ENCODE assay signal across 8 mouse cellular contexts in genomic region chr11:115933747-115934110, GRCm38 (mm10). TPM values are rescaled to one million over a fixed set of nuclear protein-coding genes. Genes with fewer than 3 reads are reported as not detected.
DNase-seq lines count a peak whose midpoint lies in the region; ATAC-seq and TF ChIP-seq lines count a peak whose summit lies in the region.

No protein-coding gene starts in this region.

- intact Hi-C loops in heart, postnatal 36 days (cut with DNase I): loop anchor here (5.0 kb wide), 1 partner anchor 199 kb away; the partner anchor contains the start of gene Trim65

- peaks cover 28% of the 10 kb centered on the region for H3K79me2 ChIP-seq in MEL (ENCODE audit: control insufficient read depth, insufficient read depth, low read length, poor library complexity)

- TF ChIP-seq RAD21 in MEL (IDR thresholded peaks at IDR 0.05; ENCODE audit: low read depth, low read length): no peak

- H3K9ac ChIP-seq in heart, embryonic 13.5 days: peak overlapping the region; percentile 86
- H3K9ac ChIP-seq in MEL (ENCODE audit: control insufficient read depth, low read depth, low read length, poor library complexity, severe bottlenecking): peak overlapping the region; percentile 86
- H3K9ac ChIP-seq in hindbrain, embryonic 13.5 days: peak overlapping the region; percentile 91

- no peak for DNase-seq in heart, postnatal 36 days
- no peak for DNase-seq in MEL (ENCODE audit: low read depth, low spot score)
- DNase-seq in midbrain, embryonic 10.5 days (ENCODE audit: low spot score): no peak
- DNase-seq in urinary bladder, postnatal 25 days (ENCODE audit: low spot score): no peak
- DNase-seq in left cerebral cortex, adult 11 months (ENCODE audit: low spot score): no peak
- no peak for DNase-seq in right cerebral cortex, adult 2 months (ENCODE audit: low spot score in 2 of 2)

- no peak for TF ChIP-seq CTCF in MEL (IDR thresholded peaks at IDR 0.05 in 2 of 3, conservative IDR thresholded peaks at IDR 0.05 in 1 of 3; ENCODE audit: control insufficient read depth in 1 of 3, insufficient read depth in 1 of 3, low read depth in 2 of 3, low read length in 3 of 3, poor library complexity in 1 of 3, severe bottlenecking in 1 of 3)

- 0 out of 2 replicates have a peak overlapping the region, but pooled peaks have one; percentile 12 for H3K27ac ChIP-seq in heart, embryonic 13.5 days (replicated peaks)
- H3K27ac ChIP-seq in MEL (ENCODE audit: control insufficient read depth, low read depth, low read length): peak overlapping the region; percentile 55
- H3K27ac ChIP-seq in hindbrain, embryonic 13.5 days: peak overlapping the region; percentile 49
- peak overlapping the region; percentile 84 for H3K27ac ChIP-seq in midbrain, embryonic 10.5 days (replicated peaks)

- ATAC-seq in heart, embryonic 13.5 days (ENCODE audit: extremely low read depth, insufficient number of reproducible peaks, low FRiP score, low TSS enrichment): no peak
- peak; percentile 71 for ATAC-seq in hindbrain, embryonic 13.5 days (ENCODE audit: low FRiP score)

- peaks cover 44% of the 10 kb centered on the region for H3K36me3 ChIP-seq in heart, embryonic 13.5 days
- peaks cover 4 to 9% of the 10 kb centered on the region in 2 experiments for H3K36me3 ChIP-seq in MEL (ENCODE audit: control insufficient read depth in 1 of 2, insufficient read depth in 2 of 2, low read length in 2 of 2)
- H3K36me3 ChIP-seq in hindbrain, embryonic 13.5 days: peaks cover 34% of the 10 kb centered on the region
- H3K36me3 ChIP-seq in midbrain, embryonic 10.5 days: peaks cover 46% of the 10 kb centered on the region

- H3K4me1 ChIP-seq in heart, embryonic 13.5 days: peaks cover 21% of the 10 kb centered on the region
- H3K4me1 ChIP-seq in MEL (ENCODE audit: control insufficient read depth in 1 of 2, insufficient read depth in 2 of 2, low read length in 2 of 2): peaks cover 9 to 11% of the 10 kb centered on the region in 2 experiments; a peak in 3 of 4 replicates
- H3K4me1 ChIP-seq in hindbrain, embryonic 13.5 days (replicated peaks): peaks cover 35% of the 10 kb centered on the region
- peaks cover 30% of the 10 kb centered on the region for H3K4me1 ChIP-seq in midbrain, embryonic 10.5 days

- peak overlapping the region; percentile 83 for H3K4me2 ChIP-seq in heart, embryonic 13.5 days
- peak overlapping the region; percentile 93 for H3K4me2 ChIP-seq in hindbrain, embryonic 13.5 days

- TF ChIP-seq EP300 in MEL (IDR thresholded peaks at IDR 0.05; ENCODE audit: low read depth in 1 of 2, low read length in 2 of 2): no peak

- peak overlapping the region; percentile 69 for H3K4me3 ChIP-seq in heart, embryonic 13.5 days
- peak overlapping the region; percentile 90 to 95 for H3K4me3 ChIP-seq in MEL (ENCODE audit: control insufficient read depth in 1 of 2, insufficient read depth in 1 of 2, low read depth in 2 of 2, low read length in 2 of 2)
- peak overlapping the region; percentile 97 for H3K4me3 ChIP-seq in hindbrain, embryonic 13.5 days
- peak overlapping the region; percentile 97 for H3K4me3 ChIP-seq in midbrain, embryonic 10.5 days

- WGBS in heart, embryonic 13.5 days: under 1% methylated on average over 16 of the region's 16 CpGs
- WGBS in hindbrain, embryonic 13.5 days: under 1% methylated on average over 16 of the region's 16 CpGs
- WGBS in midbrain, embryonic 10.5 days: under 1% methylated on average over 16 of the region's 16 CpGs

- H3K9me3 ChIP-seq in heart, embryonic 13.5 days: no peaks in the 10 kb centered on the region
- no peaks in the 10 kb centered on the region for H3K9me3 ChIP-seq in MEL (replicated peaks; ENCODE audit: insufficient read depth, low read length)
- H3K9me3 ChIP-seq in hindbrain, embryonic 13.5 days: no peaks in the 10 kb centered on the region
- H3K9me3 ChIP-seq in midbrain, embryonic 10.5 days (replicated peaks): no peaks in the 10 kb centered on the region

- H3K27me3 ChIP-seq in heart, embryonic 13.5 days (replicated peaks): no peaks in the 10 kb centered on the region
- H3K27me3 ChIP-seq in MEL (ENCODE audit: control insufficient read depth in 1 of 2, insufficient read depth in 2 of 2, low read length in 2 of 2): no peaks in the 10 kb centered on the region
- no peaks in the 10 kb centered on the region for H3K27me3 ChIP-seq in hindbrain, embryonic 13.5 days
- H3K27me3 ChIP-seq in midbrain, embryonic 10.5 days (ENCODE audit: low read depth, poor library complexity, severe bottlenecking): no peaks in the 10 kb centered on the region

- TF ChIP-seq POLR2A in MEL (IDR thresholded peaks at IDR 0.05; ENCODE audit: control insufficient read depth in 1 of 2, insufficient read depth in 1 of 2, low read depth in 1 of 2, low read length in 2 of 2, poor library complexity in 1 of 2): no peak

TF ChIP-seq in MEL, 35 proteins besides CTCF, POLR2A, EP300 and RAD21 (continues in another document):
- TF ChIP-seq CHD1 (IDR thresholded peaks at IDR 0.05; ENCODE audit: low read depth, low read length) (0 out of 2 replicates have a peak, but pooled peaks have one; percentile 6), TCF12 (IDR thresholded peaks at IDR 0.05; ENCODE audit: low read depth, low read length) (no peak), GATA1 (IDR thresholded peaks at IDR 0.05; ENCODE audit: low read depth, low read length) (no peak), USF2 (IDR thresholded peaks at IDR 0.05; ENCODE audit: borderline replicate concordance in 1 of 2, insufficient read depth in 1 of 2, low read depth in 1 of 2, low read length in 2 of 2) (no peak), MAZ (IDR thresholded peaks at IDR 0.05; ENCODE audit: low read depth, low read length) (no peak), MYC (IDR thresholded peaks at IDR 0.05; ENCODE audit: low read depth, low read length) (no peak; the same call in none of the 2 replicates), KAT2A (conservative IDR thresholded peaks at IDR 0.05; ENCODE audit: low read depth, low read length) (no peak), SMC3 (IDR thresholded peaks at IDR 0.05; ENCODE audit: low read depth, low read length) (no peak), ELF1 (IDR thresholded peaks at IDR 0.05; ENCODE audit: low read depth, low read length) (no peak), NRF1 (IDR thresholded peaks at IDR 0.05; ENCODE audit: insufficient read depth, low read depth, low read length, poor library complexity, severe bottlenecking) (no peak), POLR2AphosphoS2 (IDR thresholded peaks at IDR 0.05; ENCODE audit: low read length) (no peak), USF1 (IDR thresholded peaks at IDR 0.05; ENCODE audit: low read depth, low read length) (no peak), MXI1 (IDR thresholded peaks at IDR 0.05; ENCODE audit: low read depth, low read length) (peak; percentile 18; the same call in 1 of the 2 replicates), TAL1 (IDR thresholded peaks at IDR 0.05; ENCODE audit: low read length) (no peak), POLR2AphosphoS5 (IDR thresholded peaks at IDR 0.05; ENCODE audit: borderline replicate concordance, low read depth, low read length) (no peak)

RNA-seq across cellular contexts. Expression of gene Recql5, which starts 0.5 kb away (rescaled TPM):
- 11.6 and 12.7 TPM in 2 replicates for polyA plus RNA-seq in heart, embryonic 13.5 days (2015; fragmentation: Nextera tagmentation; extraction: Ambion mirVana)
- 1 to 10 TPM; 6.7 to 8.9 TPM for total RNA-seq in heart, postnatal 36 days (2021)
- total RNA-seq in MEL (2012; rRNA removed): 16.7 and 20.3 TPM in 2 replicates
- 10 to 100 TPM in 1 of 2 experiments, not detected in 1; 21.5 TPM for polyA plus RNA-seq in MEL (2012; ENCODE audit: insufficient read depth in 1 of 2, insufficient read length in 2 of 2, low read depth in 1 of 2, low replicate concordance in 2 of 2, missing spikeins in 1 of 2)
- polyA plus RNA-seq in hindbrain, embryonic 13.5 days (2015; fragmentation: Nextera tagmentation; extraction: Ambion mirVana): 25.0 and 25.9 TPM in 2 replicates
- polyA plus RNA-seq in midbrain, embryonic 10.5 days (2016; fragmentation: Nextera tagmentation; extraction: Ambion mirVana): 30.6 and 31.8 TPM in 2 replicates

RNA-seq across cellular contexts. Expression of gene Sap30bp, which starts 0.6 kb away (rescaled TPM):
- polyA plus RNA-seq in heart, embryonic 13.5 days (2015; fragmentation: Nextera tagmentation; extraction: Ambion mirVana): 23.3 and 24.8 TPM in 2 replicates
- total RNA-seq in heart, postnatal 36 days (2021): 10 to 100 TPM; 17.2 to 20.7 TPM
- total RNA-seq in MEL (2012; rRNA removed): 51.6 and 69.2 TPM in 2 replicates
- 10 to 100 TPM in 1 of 2 experiments, not detected in 1; 49.1 TPM for polyA plus RNA-seq in MEL (2012; ENCODE audit: insufficient read depth in 1 of 2, insufficient read length in 2 of 2, low read depth in 1 of 2, low replicate concordance in 2 of 2, missing spikeins in 1 of 2)
- polyA plus RNA-seq in hindbrain, embryonic 13.5 days (2015; fragmentation: Nextera tagmentation; extraction: Ambion mirVana): 49.9 and 55.3 TPM in 2 replicates
- 51.9 and 52.1 TPM in 2 replicates for polyA plus RNA-seq in midbrain, embryonic 10.5 days (2016; fragmentation: Nextera tagmentation; extraction: Ambion mirVana)

RNA-seq across cellular contexts. Expression of gene Smim6, which starts 21.9 kb away (rescaled TPM):
- polyA plus RNA-seq in heart, embryonic 13.5 days (2015; fragmentation: Nextera tagmentation; extraction: Ambion mirVana): 1.4 TPM in 2 replicates
- total RNA-seq in heart, postnatal 36 days (2021): under 1 TPM in 1 of 2 experiments, not detected in 1; 0.31 TPM
- 1.2 and 1.3 TPM in 2 replicates for total RNA-seq in MEL (2012; rRNA removed)
- polyA plus RNA-seq in MEL (2012; ENCODE audit: insufficient read depth in 1 of 2, insufficient read length in 2 of 2, low read depth in 1 of 2, low replicate concordance in 2 of 2, missing spikeins in 1 of 2): 1 to 10 TPM in 1 of 2 experiments, not detected in 1; 3.8 TPM
- 0.88 and 1.0 TPM in 2 replicates for polyA plus RNA-seq in hindbrain, embryonic 13.5 days (2015; fragmentation: Nextera tagmentation; extraction: Ambion mirVana)
- 1.00 and 1.3 TPM in 2 replicates for polyA plus RNA-seq in midbrain, embryonic 10.5 days (2016; fragmentation: Nextera tagmentation; extraction: Ambion mirVana)

RNA-seq across cellular contexts. Expression of gene Smim5, which starts 34.0 kb away (rescaled TPM):
- polyA plus RNA-seq in heart, embryonic 13.5 days (2015; fragmentation: Nextera tagmentation; extraction: Ambion mirVana): 20.0 and 24.2 TPM in 2 replicates
- total RNA-seq in heart, postnatal 36 days (2021): 10 to 100 TPM; 14.8 to 26.7 TPM
- 24.9 and 41.0 TPM in 2 replicates for total RNA-seq in MEL (2012; rRNA removed)
- 10 to 100 TPM in 1 of 2 experiments, not detected in 1; 24.8 TPM for polyA plus RNA-seq in MEL (2012; ENCODE audit: insufficient read depth in 1 of 2, insufficient read length in 2 of 2, low read depth in 1 of 2, low replicate concordance in 2 of 2, missing spikeins in 1 of 2)
- polyA plus RNA-seq in hindbrain, embryonic 13.5 days (2015; fragmentation: Nextera tagmentation; extraction: Ambion mirVana): 2.0 and 2.7 TPM in 2 replicates
- polyA plus RNA-seq in midbrain, embryonic 10.5 days (2016; fragmentation: Nextera tagmentation; extraction: Ambion mirVana): 1.0 and 1.6 TPM in 2 replicates

RNA-seq across cellular contexts. Expression of gene Itgb4, which starts 40.8 kb away (rescaled TPM):
- 0.99 and 1.1 TPM in 2 replicates for polyA plus RNA-seq in heart, embryonic 13.5 days (2015; fragmentation: Nextera tagmentation; extraction: Ambion mirVana)
- 1 to 10 TPM; 2.6 to 3.4 TPM for total RNA-seq in heart, postnatal 36 days (2021)
- total RNA-seq in MEL (2012; rRNA removed): 0.39 and 0.69 TPM in 2 replicates
- under 1 TPM in 1 of 2 experiments, not detected in 1; 0.85 TPM for polyA plus RNA-seq in MEL (2012; ENCODE audit: insufficient read depth in 1 of 2, insufficient read length in 2 of 2, low read depth in 1 of 2, low replicate concordance in 2 of 2, missing spikeins in 1 of 2)
- polyA plus RNA-seq in hindbrain, embryonic 13.5 days (2015; fragmentation: Nextera tagmentation; extraction: Ambion mirVana): 0.88 and 1.3 TPM in 2 replicates
- 0.63 and 0.67 TPM in 2 replicates for polyA plus RNA-seq in midbrain, embryonic 10.5 days (2016; fragmentation: Nextera tagmentation; extraction: Ambion mirVana)

Comparison
In these comparisons a context has a peak if more than half of its experiments do, and no peak if none do; other contexts are left out.
1. H3K27ac ChIP-seq: peak in every context shown above with its lines; median percentile 84 in midbrain, embryonic 10.5 days; 55 in MEL; 49 in hindbrain, embryonic 13.5 days; 12 in heart, embryonic 13.5 days.